Mouse (Mus musculus) heart, embryonic 16.5 days (tissue): ENCODE measurements around the gene Pard6b. TPM values are rescaled to one million over a fixed set of nuclear protein-coding genes. Genes with fewer than 3 reads are reported as not detected.

Experiments
- ATAC-seq: fragments of 200-750 bp; cut with Nextera tagmentation; replicated peaks from 2 replicates; pipeline ENCODE4 v1.8.0; 2017; ENCODE audit warnings: moderate number of reproducible peaks; ENCODE audit not compliant: insufficient read depth, low FRiP score; ENCODE audit errors: extremely low read depth
- H3K27ac ChIP-seq: fragments of 300-500 bp; sonication (generic); 2 replicates; pipeline ENCODE4 v1.5.1; 2014; ENCODE audit warnings: mild to moderate bottlenecking, low read length, control low read depth, moderate library complexity
- H3K27me3 ChIP-seq: fragments of 300-500 bp; sonication (generic); 2 replicates; pipeline ENCODE4 v1.6.1; 2014; ENCODE audit warnings: low read length, mixed read lengths; ENCODE audit not compliant: control insufficient read depth, insufficient read depth
- H3K36me3 ChIP-seq: fragments of 300-500 bp; sonication (generic); 2 replicates; pipeline ENCODE4 v1.6.1; 2014; ENCODE audit not compliant: control insufficient read depth, insufficient read depth
- H3K4me1 ChIP-seq: fragments of 300-500 bp; sonication (generic); 2 replicates; pipeline ENCODE4 v1.6.1; 2014; ENCODE audit warnings: low read length, mixed read lengths; ENCODE audit not compliant: control insufficient read depth, insufficient read depth
- H3K4me2 ChIP-seq: fragments of 300-500 bp; sonication (generic); 2 replicates; pipeline ENCODE4 v1.6.1; 2014; ENCODE audit warnings: low read depth, mild to moderate bottlenecking, control low read depth, low read length
- H3K4me3 ChIP-seq: fragments of 300-500 bp; sonication (generic); 2 replicates; pipeline ENCODE4 v1.5.1; 2014; ENCODE audit warnings: mild to moderate bottlenecking, control low read depth, low read length
- H3K9ac ChIP-seq: fragments of 300-500 bp; sonication (generic); 2 replicates; pipeline ENCODE4 v1.6.1; 2014; ENCODE audit warnings: low read length, control low read depth
- H3K9me3 ChIP-seq: fragments of 300-500 bp; sonication (generic); replicated peaks from 2 replicates; pipeline ENCODE4 v1.6.1; 2016; ENCODE audit warnings: low read length; ENCODE audit not compliant: control insufficient read depth
- WGBS: fragments of 180-500 bp; shearing (Covaris S2); extraction: QIAGEN DNeasy Blood & Tissue Kit; methylation state at CpG from one replicate; pipeline ENCODE4 v1.1.7; 2014; 5-methylcytosine and 5-hydroxymethylcytosine counted together
- polyA plus RNA-seq: library from polyadenylated mRNA; unstranded; fragments of >200 nt; fragmentation: Nextera tagmentation; extraction: Ambion mirVana; gene quantifications from 2 replicates; pipeline ENCODE4 v1.2.1, GENCODE M21; 2015

Gene Pard6b
- polyA plus RNA-seq, 1 experiment from 2014 or later = 5.4 TPM

- peak overlapping the region; percentile 29 for H3K27ac ChIP-seq
These were observed 35.0 kb upstream of the Pard6b start for GRCm38 (mm10) chr2:168045771-168046170.

GRCm38 (mm10) chr2:168046467-168046866 lies 34.3 kb upstream of the Pard6b start:
- no peak for ATAC-seq
- Histone ChIP-seq H3K4me3 (no peak overlapping the region), H3K9me3 (no peaks in the 10 kb centered on the region), H3K4me1 (peaks cover 15% of the 10 kb centered on the region), H3K4me2 (no peak overlapping the region), H3K36me3 (no peaks in the 10 kb centered on the region), H3K9ac (no peak overlapping the region), H3K27ac (no peak overlapping the region), H3K27me3 (peaks cover 9% of the 10 kb centered on the region)
- WGBS = 73% methylated on average over 4 of the region's 4 CpGs

More at GRCm38 (mm10) chr2:168045771-168046170, 35.0 kb upstream of the Pard6b start:
- ATAC-seq = 0 out of 2 replicates have a peak, but pooled peaks have one; percentile 11
- no peak overlapping the region for H3K9ac ChIP-seq
- no peaks in the 10 kb centered on the region for H3K36me3 ChIP-seq
- H3K4me3 ChIP-seq = no peak overlapping the region
- no peaks in the 10 kb centered on the region for H3K9me3 ChIP-seq
- H3K4me2 ChIP-seq = no peak overlapping the region
- H3K4me1 ChIP-seq = peaks cover 15% of the 10 kb centered on the region
- WGBS = 18% methylated on average over 5 of the region's 5 CpGs
- H3K27me3 ChIP-seq = peaks cover 2% of the 10 kb centered on the region

GRCm38 (mm10) chr2:168049002-168049635 lies 31.7 kb upstream of the Pard6b start:
- Histone ChIP-seq H3K9me3 (no peaks in the 10 kb centered on the region), H3K4me3 (peak overlapping the region; percentile 56), H3K36me3 (no peaks in the 10 kb centered on the region), H3K27me3 (peaks cover 10% of the 10 kb centered on the region), H3K27ac (no peak overlapping the region), H3K4me2 (peak overlapping the region; percentile 85), H3K9ac (peak overlapping the region; percentile 9; the same call in 1 of the 2 replicates), H3K4me1 (peaks cover 15% of the 10 kb centered on the region)
- 15% methylated on average over 16 of the region's 16 CpGs for WGBS
- no peak for ATAC-seq

GRCm38 (mm10) chr2:168050000-168050942 lies 30.5 kb upstream of the Pard6b start:
- peak overlapping the region; percentile 56 for H3K4me3 ChIP-seq
- peak overlapping the region; percentile 85 for H3K4me2 ChIP-seq
- no peaks in the 10 kb centered on the region for H3K9me3 ChIP-seq
- peak; percentile 65 for ATAC-seq
- no peak overlapping the region for H3K27ac ChIP-seq
- peaks cover 10% of the 10 kb centered on the region for H3K27me3 ChIP-seq
- peak overlapping the region; percentile 74 for H3K9ac ChIP-seq
- peaks cover 15% of the 10 kb centered on the region for H3K4me1 ChIP-seq
- H3K36me3 ChIP-seq = no peaks in the 10 kb centered on the region
- WGBS = 1% methylated on average over 56 of the region's 56 CpGs

- H3K4me2 ChIP-seq = no peak overlapping the region
- no peak for ATAC-seq
- H3K4me1 ChIP-seq = peaks cover 20% of the 10 kb centered on the region
- H3K27me3 ChIP-seq = peaks cover 10% of the 10 kb centered on the region
- H3K4me3 ChIP-seq = no peak overlapping the region
- H3K36me3 ChIP-seq = no peaks in the 10 kb centered on the region
- no peak overlapping the region for H3K27ac ChIP-seq
- H3K9me3 ChIP-seq = no peaks in the 10 kb centered on the region
- WGBS = 88% methylated on average over 1 of the region's 1 CpGs
- H3K9ac ChIP-seq = no peak overlapping the region
These were observed 28.6 kb upstream of the Pard6b start for GRCm38 (mm10) chr2:168052156-168052555.

GRCm38 (mm10) chr2:168052689-168053088 lies 28.1 kb upstream of the Pard6b start:
- Histone ChIP-seq H3K27me3 (peaks cover 10% of the 10 kb centered on the region), H3K36me3 (no peaks in the 10 kb centered on the region), H3K4me3 (no peak overlapping the region), H3K9me3 (no peaks in the 10 kb centered on the region), H3K4me2 (no peak overlapping the region), H3K4me1 (peaks cover 20% of the 10 kb centered on the region), H3K9ac (no peak overlapping the region), H3K27ac (no peak overlapping the region)
- no peak for ATAC-seq
- 16% methylated on average over 2 of the region's 2 CpGs for WGBS

- 92% methylated on average over 11 of the region's 11 CpGs for WGBS
- Histone ChIP-seq H3K4me1 (peaks cover 20% of the 10 kb centered on the region), H3K4me2 (no peak overlapping the region), H3K27me3 (peaks cover 7% of the 10 kb centered on the region), H3K9me3 (no peaks in the 10 kb centered on the region), H3K27ac (no peak overlapping the region), H3K4me3 (no peak overlapping the region), H3K9ac (no peak overlapping the region), H3K36me3 (no peaks in the 10 kb centered on the region)
- ATAC-seq = no peak
These were observed 26.7 kb upstream of the Pard6b start for GRCm38 (mm10) chr2:168054142-168054541.

GRCm38 (mm10) chr2:168055910-168056665 lies 24.7 kb upstream of the Pard6b start:
- ATAC-seq = peak; percentile 66
- H3K27me3 ChIP-seq = peaks cover 5% of the 10 kb centered on the region

More at GRCm38 (mm10) chr2:168055910-168056665, 24.7 kb upstream of the Pard6b start:
- WGBS = 14% methylated on average over 14 of the region's 14 CpGs
- H3K9me3 ChIP-seq = peaks cover 6% of the 10 kb centered on the region
- H3K36me3 ChIP-seq = no peaks in the 10 kb centered on the region
- no peak overlapping the region for H3K4me3 ChIP-seq
- peaks cover 15% of the 10 kb centered on the region for H3K4me1 ChIP-seq
- H3K4me2 ChIP-seq = peak overlapping the region; percentile 1; the same call in 1 of the 2 replicates
- H3K9ac ChIP-seq = peak overlapping the region; percentile 42
- peak overlapping the region; percentile 56 for H3K27ac ChIP-seq
